Mouse (Mus musculus): ENCODE data around the gene Flywch1. TPM values are rescaled to one million over a fixed set of nuclear protein-coding genes. Genes with fewer than 3 reads are reported as not detected.

Gene Flywch1
- polyA plus RNA-seq, 1 experiment: 21.3 TPM

DNA sequence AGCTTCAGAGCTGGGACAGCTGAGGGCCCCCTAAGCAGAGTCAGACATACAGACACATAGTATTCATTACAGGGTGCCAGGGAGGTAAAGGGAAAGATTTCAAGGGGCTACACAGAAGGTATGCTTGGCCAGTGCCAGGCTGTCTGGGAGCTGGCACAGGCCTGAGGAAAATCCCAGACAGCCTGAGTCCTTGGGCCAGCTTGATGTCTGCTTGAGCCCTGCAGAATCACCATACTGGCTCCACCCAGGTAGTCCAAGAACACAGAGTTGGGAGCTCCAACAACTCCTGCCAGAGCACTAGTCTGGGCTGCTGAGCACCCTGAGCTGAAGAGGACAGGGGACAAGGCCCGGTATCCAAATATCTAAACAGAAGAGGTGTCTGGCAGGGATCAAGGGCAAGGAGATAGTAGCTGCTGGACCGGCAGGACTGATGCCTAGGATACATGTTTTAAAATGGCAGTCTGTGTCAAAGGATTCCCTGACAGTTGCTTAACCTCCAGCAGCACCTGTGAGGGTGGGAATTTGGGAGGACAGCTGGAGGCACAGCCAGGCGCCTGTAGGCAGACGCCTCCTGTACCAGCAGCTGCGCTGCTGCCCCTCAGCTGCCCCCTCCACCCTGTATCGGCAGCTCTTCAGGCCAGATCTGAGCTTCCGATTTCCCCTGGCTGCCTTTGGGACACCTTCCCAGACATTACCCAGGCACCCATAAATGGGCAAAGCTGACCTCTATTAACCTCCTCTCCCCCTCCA is 48.9 kb downstream of the Flywch1 start, which contains the start of gene 1520401A03Rik:
1520401A03Rik (minus strand) TSS at position 408 of the 750 bp plus-strand sequence.
- Histone ChIP-seq H3K4me3 (ENCODE audit: insufficient read depth, low read length) (no peak within 1 kb of the TSS), H3K27ac (ENCODE audit: insufficient read depth, low read depth, low read length) (no peak within 1 kb of the TSS)
- no peak for TF ChIP-seq POLR2A (IDR thresholded peaks at IDR 0.05; ENCODE audit: borderline replicate concordance, low read depth, low read length)
- no peak for TF ChIP-seq CTCF (IDR thresholded peaks at IDR 0.05; ENCODE audit: low read depth, low read length)

DNA sequence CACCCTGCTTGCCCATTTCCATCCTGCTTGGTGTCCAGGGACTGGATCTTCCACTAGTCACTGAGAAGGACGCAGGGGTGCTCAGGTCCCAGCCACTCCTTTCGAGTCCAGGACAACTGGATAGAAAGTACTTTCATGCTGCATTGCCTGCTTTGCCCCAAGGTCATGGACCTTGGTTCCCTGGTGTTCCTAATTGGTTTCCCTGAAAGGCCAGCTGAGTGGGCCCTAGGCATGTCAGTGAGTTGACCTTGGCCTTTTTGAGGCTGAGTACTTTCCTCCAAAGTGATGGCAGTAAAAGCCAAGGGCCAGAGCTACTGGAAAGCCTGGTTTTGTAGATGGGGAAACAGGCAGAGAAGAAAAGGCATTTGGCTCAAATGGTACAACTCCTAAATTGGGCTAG is 49.5 kb downstream of the Flywch1 start:
- Histone ChIP-seq H3K27ac (ENCODE audit: insufficient read depth, low read depth, low read length) (no peak overlapping the region), H3K4me3 (ENCODE audit: insufficient read depth, low read length) (no peak overlapping the region), H3K4me1 (ENCODE audit: control insufficient read depth, insufficient read depth, low read length) (peaks cover 14% of the 10 kb centered on the region)
- TF ChIP-seq POLR2A (IDR thresholded peaks at IDR 0.05; ENCODE audit: borderline replicate concordance, low read depth, low read length) (no peak), CTCF (IDR thresholded peaks at IDR 0.05; ENCODE audit: low read depth, low read length) (no peak)

More for the DNA sequence above, 48.9 kb downstream of the Flywch1 start, which contains the start of gene 1520401A03Rik:
- peaks cover 18% of the 10 kb centered on the region for H3K4me1 ChIP-seq (ENCODE audit: control insufficient read depth, insufficient read depth, low read length)

DNA sequence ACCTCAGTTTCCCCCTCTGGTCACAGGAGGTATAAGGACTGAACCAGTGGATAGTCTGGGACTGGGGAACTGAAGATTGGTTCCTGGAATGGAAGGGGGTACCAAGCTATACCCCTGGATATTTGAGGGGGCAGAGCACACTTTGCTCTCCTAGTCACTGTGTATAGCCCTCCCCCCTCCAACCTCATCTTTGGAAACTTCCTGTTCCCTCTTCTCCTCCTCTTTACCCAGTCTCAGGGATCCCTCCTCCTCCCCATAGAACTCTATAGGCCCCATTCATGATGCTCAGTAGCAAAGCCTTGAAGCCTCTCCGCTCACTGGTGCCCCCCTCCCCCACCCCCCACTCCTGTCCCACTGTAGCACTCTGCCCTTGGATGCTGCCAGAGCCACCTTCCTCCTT is 51.9 kb downstream of the Flywch1 start:
- peaks cover 7% of the 10 kb centered on the region for H3K4me1 ChIP-seq (ENCODE audit: control insufficient read depth, insufficient read depth, low read length)
- TF ChIP-seq POLR2A (IDR thresholded peaks at IDR 0.05; ENCODE audit: borderline replicate concordance, low read depth, low read length) (no peak), CTCF (IDR thresholded peaks at IDR 0.05; ENCODE audit: low read depth, low read length) (no peak)
- H3K27ac ChIP-seq (ENCODE audit: insufficient read depth, low read depth, low read length): no peak overlapping the region
- no peak overlapping the region for H3K4me3 ChIP-seq (ENCODE audit: insufficient read depth, low read length)

DNA sequence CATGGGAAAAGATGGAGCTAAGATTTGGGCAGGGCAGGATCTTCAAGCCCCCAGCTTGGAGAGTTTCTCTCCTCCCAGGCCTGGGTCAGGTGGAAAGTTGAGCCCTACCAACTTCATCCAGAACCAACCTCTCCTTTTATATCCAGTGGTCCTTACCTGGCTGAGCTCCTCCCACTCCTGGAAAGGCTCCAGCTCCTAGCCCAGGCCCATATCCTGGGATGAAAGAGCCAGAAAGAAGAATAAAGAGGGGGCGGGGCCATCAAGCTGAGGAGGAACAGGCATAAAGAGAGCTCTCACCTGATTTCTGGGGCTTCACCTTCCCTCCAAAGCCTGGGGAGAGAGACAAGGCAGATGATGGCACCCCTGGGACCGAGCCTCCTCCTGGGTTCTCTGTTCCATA is 54.4 kb downstream of the Flywch1 start:
- TF ChIP-seq POLR2A (IDR thresholded peaks at IDR 0.05; ENCODE audit: borderline replicate concordance, low read depth, low read length) (no peak), CTCF (IDR thresholded peaks at IDR 0.05; ENCODE audit: low read depth, low read length) (no peak)
- Histone ChIP-seq H3K27ac (ENCODE audit: insufficient read depth, low read depth, low read length) (no peak overlapping the region), H3K4me1 (ENCODE audit: control insufficient read depth, insufficient read depth, low read length) (peaks cover 7% of the 10 kb centered on the region), H3K4me3 (ENCODE audit: insufficient read depth, low read length) (no peak overlapping the region)

DNA sequence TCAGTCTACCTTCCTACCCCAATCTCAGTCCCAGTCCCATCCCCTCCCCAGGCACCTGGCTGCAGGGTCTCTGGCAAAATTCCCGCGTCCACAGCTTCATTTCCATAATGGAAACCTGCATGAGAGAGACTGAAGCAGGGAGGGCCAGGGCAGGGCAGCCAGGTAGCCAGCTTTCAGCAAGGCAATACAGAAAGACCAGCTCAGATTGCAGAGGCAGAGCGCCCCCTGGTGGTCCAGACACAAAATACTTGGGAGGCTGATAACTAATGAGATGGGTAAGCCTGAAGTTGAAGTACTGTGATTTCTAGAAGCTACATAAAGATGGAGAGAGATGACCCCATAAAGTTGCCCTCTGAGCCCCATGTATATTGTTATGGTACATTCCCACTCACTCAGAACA is 65.2 kb downstream of the Flywch1 start:
- no peaks in the 10 kb centered on the region for H3K4me1 ChIP-seq (ENCODE audit: control insufficient read depth, insufficient read depth, low read length)
- H3K27ac ChIP-seq (ENCODE audit: insufficient read depth, low read depth, low read length): no peak overlapping the region
- no peak overlapping the region for H3K4me3 ChIP-seq (ENCODE audit: insufficient read depth, low read length)

DNA sequence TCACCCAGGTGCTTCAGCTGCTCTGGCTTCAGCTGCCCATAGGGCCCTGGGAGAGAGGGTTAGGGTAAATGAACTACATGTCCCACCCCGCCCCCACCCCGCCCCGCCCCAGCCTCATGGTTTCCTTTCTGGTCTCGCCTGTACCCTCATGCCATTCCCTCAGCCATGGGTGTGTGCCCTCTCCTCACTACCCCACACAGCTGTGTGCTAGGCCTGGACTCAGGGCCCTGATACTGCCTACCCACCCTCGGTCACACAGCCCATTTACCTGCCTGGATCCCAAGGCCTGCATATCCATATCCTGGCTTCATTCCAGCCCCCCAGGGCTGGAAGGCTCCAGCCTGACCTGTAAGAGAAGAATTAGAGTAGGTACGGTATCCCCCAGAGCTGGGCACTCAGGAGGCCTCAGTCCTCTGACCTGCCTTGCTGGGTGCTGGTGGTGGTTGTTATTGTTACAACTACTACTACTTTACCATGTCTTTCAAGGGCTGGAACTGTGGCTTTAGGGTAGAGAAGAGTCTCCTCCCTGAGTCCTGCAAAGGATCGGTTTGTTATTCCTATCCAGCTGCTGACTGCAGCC is 65.8 kb downstream of the Flywch1 start:
- Histone ChIP-seq H3K4me1 (ENCODE audit: control insufficient read depth, insufficient read depth, low read length) (no peaks in the 10 kb centered on the region), H3K27ac (ENCODE audit: insufficient read depth, low read depth, low read length) (no peak overlapping the region), H3K4me3 (ENCODE audit: insufficient read depth, low read length) (no peak overlapping the region)
- TF ChIP-seq POLR2A (IDR thresholded peaks at IDR 0.05; ENCODE audit: borderline replicate concordance, low read depth, low read length): no peak

More for the DNA sequence above, 65.2 kb downstream of the Flywch1 start:
- TF ChIP-seq CTCF (IDR thresholded peaks at IDR 0.05; ENCODE audit: low read depth, low read length) (peak; percentile 84), POLR2A (IDR thresholded peaks at IDR 0.05; ENCODE audit: borderline replicate concordance, low read depth, low read length) (no peak)

DNA sequence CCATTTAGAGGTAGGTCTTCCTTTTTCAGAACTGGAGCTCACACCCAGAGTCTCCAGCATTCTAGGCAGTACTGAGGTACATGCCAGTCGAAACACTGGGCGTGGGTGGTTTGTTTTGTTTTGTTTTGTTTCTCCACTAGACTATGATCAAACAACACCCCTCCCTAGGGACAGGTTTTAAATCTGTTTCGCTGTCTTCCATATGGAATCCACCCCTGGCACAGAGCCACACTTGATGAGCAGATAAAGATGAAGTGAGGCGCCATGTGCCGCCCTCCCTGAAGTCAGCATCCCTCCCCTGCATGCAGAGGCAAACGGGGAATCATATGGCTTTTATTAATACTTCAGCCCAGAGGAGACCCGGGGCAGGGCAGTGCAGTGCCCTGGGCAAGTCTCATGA is 66.7 kb downstream of the Flywch1 start:
- Histone ChIP-seq H3K4me3 (ENCODE audit: insufficient read depth, low read length) (no peak overlapping the region), H3K4me1 (ENCODE audit: control insufficient read depth, insufficient read depth, low read length) (no peaks in the 10 kb centered on the region), H3K27ac (ENCODE audit: insufficient read depth, low read depth, low read length) (no peak overlapping the region)
- TF ChIP-seq POLR2A (IDR thresholded peaks at IDR 0.05; ENCODE audit: borderline replicate concordance, low read depth, low read length) (no peak), CTCF (IDR thresholded peaks at IDR 0.05; ENCODE audit: low read depth, low read length) (no peak)

DNA sequence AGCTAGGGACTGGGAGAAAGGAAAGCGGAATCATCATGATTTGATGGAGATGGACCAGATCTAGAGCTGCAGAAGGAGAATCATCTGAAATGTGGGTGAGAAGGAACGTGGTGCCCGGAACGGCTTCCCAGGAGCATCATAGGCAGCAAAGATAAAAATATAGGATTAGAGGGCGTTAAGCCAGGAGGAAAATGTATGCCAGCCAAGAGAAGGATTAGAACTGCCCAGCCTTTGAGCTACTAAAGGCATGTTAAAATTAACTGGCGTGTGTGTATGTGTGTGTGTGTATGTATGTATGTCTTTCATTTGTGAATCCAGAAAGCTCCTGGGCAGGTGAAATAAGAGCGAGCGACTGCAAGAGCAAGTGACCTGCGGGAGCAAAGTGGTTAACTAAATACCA is 68.1 kb downstream of the Flywch1 start:
- no peaks in the 10 kb centered on the region for H3K4me1 ChIP-seq (ENCODE audit: control insufficient read depth, insufficient read depth, low read length)
- TF ChIP-seq CTCF (IDR thresholded peaks at IDR 0.05; ENCODE audit: low read depth, low read length) (no peak), POLR2A (IDR thresholded peaks at IDR 0.05; ENCODE audit: borderline replicate concordance, low read depth, low read length) (no peak)
- no peak overlapping the region for H3K27ac ChIP-seq (ENCODE audit: insufficient read depth, low read depth, low read length)

More for the DNA sequence above, 68.1 kb downstream of the Flywch1 start:
- no peak overlapping the region for H3K4me3 ChIP-seq (ENCODE audit: insufficient read depth, low read length)

Other genes with a start within 250 kb of the Flywch1 start
- gene Zfp213, start 207.4 kb downstream of the Flywch1 start, polyA plus RNA-seq (2012; ENCODE audit: insufficient read depth, insufficient read length, missing spikeins): 2.6 and 4.1 TPM in 2 replicates
- 1.2 and 1.3 TPM in 2 replicates for gene Zfp13, start 172.1 kb downstream of the Flywch1 start, polyA plus RNA-seq (2012; ENCODE audit: insufficient read depth, insufficient read length, missing spikeins)
- not detected in 2 replicates for gene Zscan10, start 170.7 kb downstream of the Flywch1 start, polyA plus RNA-seq (2012; ENCODE audit: insufficient read depth, insufficient read length, missing spikeins)
- gene Mmp25, start 126.3 kb downstream of the Flywch1 start, polyA plus RNA-seq (2012; ENCODE audit: insufficient read depth, insufficient read length, missing spikeins): 0.38 and 0.41 TPM in 2 replicates
- gene Bicdl2, start 111.1 kb downstream of the Flywch1 start, polyA plus RNA-seq (2012; ENCODE audit: insufficient read depth, insufficient read length, missing spikeins): not detected in 2 replicates
- gene Hcfc1r1, start 98.0 kb downstream of the Flywch1 start, polyA plus RNA-seq (2012; ENCODE audit: insufficient read depth, insufficient read length, missing spikeins): 101 and 118 TPM in 2 replicates
- 20.9 and 23.4 TPM in 2 replicates for gene Thoc6, start 97.7 kb downstream of the Flywch1 start, polyA plus RNA-seq (2012; ENCODE audit: insufficient read depth, insufficient read length, missing spikeins)
- 4.9 and 5.6 TPM in 2 replicates for gene Tnfrsf12a, start 94.1 kb downstream of the Flywch1 start, polyA plus RNA-seq (2012; ENCODE audit: insufficient read depth, insufficient read length, missing spikeins)
- gene Cldn6, start 92.4 kb downstream of the Flywch1 start, polyA plus RNA-seq (2012; ENCODE audit: insufficient read depth, insufficient read length, missing spikeins): not detected in 2 replicates
- not detected in 2 replicates for gene Cldn9, start 87.6 kb downstream of the Flywch1 start, polyA plus RNA-seq (2012; ENCODE audit: insufficient read depth, insufficient read length, missing spikeins)
- not detected in 2 replicates for gene 1520401A03Rik, start 48.8 kb downstream of the Flywch1 start, polyA plus RNA-seq (2012; ENCODE audit: insufficient read depth, insufficient read length, missing spikeins)
- 17.3 and 20.1 TPM in 2 replicates for gene Pkmyt1, start 45.3 kb downstream of the Flywch1 start, polyA plus RNA-seq (2012; ENCODE audit: insufficient read depth, insufficient read length, missing spikeins)
- 13.9 TPM in 2 replicates for gene Paqr4, start 30.7 kb downstream of the Flywch1 start, polyA plus RNA-seq (2012; ENCODE audit: insufficient read depth, insufficient read length, missing spikeins)
- gene Kremen2, start 25.8 kb downstream of the Flywch1 start, polyA plus RNA-seq (2012; ENCODE audit: insufficient read depth, insufficient read length, missing spikeins): not detected in 2 replicates
- gene Flywch2, start 14.5 kb upstream of the Flywch1 start, polyA plus RNA-seq (2012; ENCODE audit: insufficient read depth, insufficient read length, missing spikeins): 1.6 and 1.8 TPM in 2 replicates
- 502 and 543 TPM in 2 replicates for gene Srrm2, start 18.9 kb upstream of the Flywch1 start, polyA plus RNA-seq (2012; ENCODE audit: insufficient read depth, insufficient read length, missing spikeins)
- 240 and 243 TPM in 2 replicates for gene Elob, start 57.5 kb upstream of the Flywch1 start, polyA plus RNA-seq (2012; ENCODE audit: insufficient read depth, insufficient read length, missing spikeins)
- gene Prss33, start 64.5 kb upstream of the Flywch1 start, polyA plus RNA-seq (2012; ENCODE audit: insufficient read depth, insufficient read length, missing spikeins): not detected in 2 replicates
- gene Prss32, start 72.3 kb upstream of the Flywch1 start, polyA plus RNA-seq (2012; ENCODE audit: insufficient read depth, insufficient read length, missing spikeins): not detected in 2 replicates
- not detected in 2 replicates for gene Prss41, start 72.6 kb upstream of the Flywch1 start, polyA plus RNA-seq (2012; ENCODE audit: insufficient read depth, insufficient read length, missing spikeins)
- gene Prss21, start 96.5 kb upstream of the Flywch1 start, polyA plus RNA-seq (2012; ENCODE audit: insufficient read depth, insufficient read length, missing spikeins): not detected in 2 replicates
- gene Dcpp1, start 109.3 kb upstream of the Flywch1 start, polyA plus RNA-seq (2012; ENCODE audit: insufficient read depth, insufficient read length, missing spikeins): not detected in 2 replicates
- not detected in 2 replicates for gene Dcpp2, start 109.3 kb upstream of the Flywch1 start, polyA plus RNA-seq (2012; ENCODE audit: insufficient read depth, insufficient read length, missing spikeins)
- gene Dcpp3, start 145.9 kb upstream of the Flywch1 start, polyA plus RNA-seq (2012; ENCODE audit: insufficient read depth, insufficient read length, missing spikeins): not detected in 2 replicates
- not detected in 2 replicates for gene Sbp, start 170.1 kb upstream of the Flywch1 start, polyA plus RNA-seq (2012; ENCODE audit: insufficient read depth, insufficient read length, missing spikeins)
- not detected in 2 replicates for gene Sbpl, start 183.7 kb upstream of the Flywch1 start, polyA plus RNA-seq (2012; ENCODE audit: insufficient read depth, insufficient read length, missing spikeins)
- gene Prss30, start 209.0 kb upstream of the Flywch1 start, polyA plus RNA-seq (2012; ENCODE audit: insufficient read depth, insufficient read length, missing spikeins): 0.44 and 1.7 TPM in 2 replicates
- not detected in 2 replicates for gene Prss22, start 226.5 kb upstream of the Flywch1 start, polyA plus RNA-seq (2012; ENCODE audit: insufficient read depth, insufficient read length, missing spikeins)

All from bone marrow macrophage, adult 2 months (primary cell).